Mouse (Mus musculus) adrenal gland, postnatal 10 days (tissue): ENCODE measurements around the gene Serpina9. TPM values are rescaled to one million over a fixed set of nuclear protein-coding genes. Genes with fewer than 3 reads are reported as not detected.

Experiments used
- total RNA-seq, 2 experiments: library from RNA; stranded (reverse); gene quantifications; 2 replicates each; pipeline ENCODE4 v1.2.3; 2021

Serpina9 gene
- total RNA-seq, 2 experiments from 2014 or later: 0.12 TPM; not detected in 1

Other genes starting within 250 kb of the Serpina9 start
- gene Serpina1d, start 240.2 kb downstream of the Serpina9 start, total RNA-seq: 100 to 1,000 TPM; 308 to 732 TPM
- gene Serpina1b, start 183.4 kb downstream of the Serpina9 start, total RNA-seq: 1,000 to 10,000 TPM in 1 of 2 experiments, 100 to 1,000 TPM in 1; 691 to 1,677 TPM
- gene Serpina1a, start 150.2 kb downstream of the Serpina9 start, total RNA-seq: 100 to 1,000 TPM; 292 to 744 TPM
- gene Serpina1c, start 108.9 kb downstream of the Serpina9 start, total RNA-seq: 100 to 1,000 TPM; 280 to 719 TPM
- 100 to 1,000 TPM; 155 to 364 TPM for gene Serpina1e, start 54.8 kb downstream of the Serpina9 start, total RNA-seq
- gene Serpina11, start 23.8 kb downstream of the Serpina9 start, total RNA-seq: 10 to 100 TPM; 15.8 to 45.3 TPM
- gene Serpina12, start 30.7 kb upstream of the Serpina9 start, total RNA-seq: under 1 TPM; 0.36 TPM
- gene Serpina5, start 87.4 kb upstream of the Serpina9 start, total RNA-seq: under 1 TPM; 0.12 to 0.18 TPM
- not detected for gene Serpina3a, start 99.0 kb upstream of the Serpina9 start, total RNA-seq
- gene Serpina3b, start 114.2 kb upstream of the Serpina9 start, total RNA-seq: under 1 TPM in 1 of 2 experiments, not detected in 1; 0.21 TPM
- 1 to 10 TPM; 3.1 to 6.1 TPM for gene Serpina3c, start 140.1 kb upstream of the Serpina9 start, total RNA-seq
- gene Serpina3f, start 200.8 kb upstream of the Serpina9 start, total RNA-seq: 1 to 10 TPM; 1.4 to 1.5 TPM
- 10 to 100 TPM; 14.3 to 16.7 TPM for gene Serpina3g, start 222.5 kb upstream of the Serpina9 start, total RNA-seq
- 1 to 10 TPM; 1.2 to 2.4 TPM for gene Serpina3i, start 249.4 kb upstream of the Serpina9 start, total RNA-seq